Mouse (Mus musculus) forebrain, embryonic 12.5 days (tissue): ENCODE measurements around the gene Efcab5. TPM values are rescaled to one million over a fixed set of nuclear protein-coding genes. Genes with fewer than 3 reads are reported as not detected.

Source experiments
- ATAC-seq: fragments of 200-750 bp; cut with Nextera tagmentation; 2 replicates; pipeline ENCODE4 v1.8.0; 2017; ENCODE audit warnings: moderate TSS enrichment; ENCODE audit not compliant: low FRiP score
- H3K27ac ChIP-seq: fragments of 300-500 bp; sonication (generic); 2 replicates; pipeline ENCODE4 v1.5.1; 2016; ENCODE audit warnings: mild to moderate bottlenecking
- H3K27me3 ChIP-seq: fragments of 300-500 bp; sonication (generic); 2 replicates; pipeline ENCODE4 v1.6.1; 2016; ENCODE audit warnings: mild to moderate bottlenecking
- H3K36me3 ChIP-seq: fragments of 300-500 bp; sonication (generic); replicated peaks from 2 replicates; pipeline ENCODE4 v1.6.1; 2016; ENCODE audit warnings: mild to moderate bottlenecking
- H3K4me1 ChIP-seq: fragments of 300-500 bp; sonication (generic); 2 replicates; pipeline ENCODE4 v1.6.1; 2016
- H3K4me2 ChIP-seq: fragments of 300-500 bp; sonication (generic); 2 replicates; pipeline ENCODE4 v1.6.1; 2016; ENCODE audit warnings: mild to moderate bottlenecking, moderate library complexity
- H3K4me3 ChIP-seq: fragments of 300-500 bp; sonication (generic); replicated peaks from 2 replicates; pipeline ENCODE4 v1.5.1; 2016; ENCODE audit warnings: mild to moderate bottlenecking
- H3K9ac ChIP-seq: fragments of 300-500 bp; sonication (generic); 2 replicates; pipeline ENCODE4 v1.6.1; 2016; ENCODE audit warnings: mild to moderate bottlenecking
- H3K9me3 ChIP-seq: fragments of 300-500 bp; sonication (generic); 2 replicates; pipeline ENCODE4 v1.6.1; 2016
- WGBS: fragments of 180-500 bp; shearing (Covaris S2); methylation state at CpG from one replicate; pipeline ENCODE4 v1.1.7; 2016; 5-methylcytosine and 5-hydroxymethylcytosine counted together
- polyA plus RNA-seq: library from polyadenylated mRNA; unstranded; fragments of >200 nt; fragmentation: Nextera tagmentation; extraction: Ambion mirVana; gene quantifications from 2 replicates; pipeline ENCODE4 v1.2.1, GENCODE M21; 2016

Efcab5 gene
- polyA plus RNA-seq, 1 experiment from 2014 or later = 0.46 TPM

DNA sequence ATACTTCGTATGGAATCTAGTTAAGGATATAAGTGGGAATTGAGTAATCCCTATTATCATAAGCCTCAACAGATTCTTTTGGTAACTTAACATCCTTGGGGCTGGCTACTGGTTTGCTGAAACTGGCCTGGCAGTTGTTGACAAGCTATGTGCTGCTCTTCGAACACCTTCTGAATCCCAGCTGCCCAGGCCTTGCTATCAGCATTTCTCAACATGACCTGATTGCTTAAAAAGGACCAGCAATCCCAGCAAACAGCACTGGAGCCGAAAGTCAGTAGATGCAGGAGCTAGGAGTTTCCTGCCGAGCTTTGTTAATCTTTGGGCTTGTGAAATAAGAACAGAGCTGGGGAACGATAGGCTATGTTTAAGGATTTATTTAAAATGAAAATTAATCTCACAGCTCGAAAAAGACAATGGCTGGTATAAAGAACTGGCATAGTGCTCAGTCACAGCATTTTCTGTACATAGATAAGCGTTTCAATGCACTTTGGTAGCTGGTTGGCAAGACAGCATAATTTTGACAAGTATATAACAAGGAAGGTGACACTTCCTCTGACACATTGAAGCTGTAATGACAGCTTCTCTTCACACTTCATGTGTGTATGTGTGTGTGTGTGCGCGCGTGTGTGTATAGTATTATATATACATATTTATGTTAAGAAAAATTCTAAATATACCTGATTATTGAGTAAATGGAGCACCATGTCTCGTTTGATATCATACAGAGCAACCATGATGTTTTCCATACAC is 6.8 kb upstream of the Efcab5 start:
- H3K4me2 ChIP-seq = no peak overlapping the region
- peaks cover 19% of the 10 kb centered on the region for H3K4me1 ChIP-seq
- no peaks in the 10 kb centered on the region for H3K36me3 ChIP-seq
- ATAC-seq = no peak
- WGBS = 74% methylated on average over 11 of the region's 11 CpGs
- H3K9ac ChIP-seq = no peak overlapping the region
- peaks cover 3% of the 10 kb centered on the region for H3K27me3 ChIP-seq
- H3K4me3 ChIP-seq = no peak overlapping the region
- H3K9me3 ChIP-seq = no peaks in the 10 kb centered on the region
- no peak overlapping the region for H3K27ac ChIP-seq

DNA sequence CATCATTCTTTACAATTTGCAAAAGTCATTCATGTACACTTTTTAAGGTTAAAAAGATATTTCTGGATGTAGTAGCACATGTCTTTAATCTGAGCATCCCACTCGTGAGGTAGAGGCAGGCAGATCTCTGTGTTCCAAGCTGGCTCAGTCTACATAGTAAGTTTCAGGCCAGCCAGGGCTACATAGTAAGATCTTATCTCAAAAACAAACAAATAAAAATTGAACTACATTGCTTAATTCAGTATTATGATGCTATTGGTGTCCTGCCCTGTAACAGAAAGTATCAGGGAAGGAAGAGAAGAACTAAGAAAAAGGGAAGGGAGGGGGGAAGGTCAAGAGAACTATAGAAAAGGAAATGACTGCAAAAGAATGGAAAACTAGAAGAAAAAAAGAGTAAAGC is 6.0 kb upstream of the Efcab5 start:
- Histone ChIP-seq H3K9ac (no peak overlapping the region), H3K4me3 (no peak overlapping the region), H3K4me1 (peaks cover 19% of the 10 kb centered on the region), H3K4me2 (no peak overlapping the region), H3K27me3 (peaks cover 3% of the 10 kb centered on the region), H3K36me3 (no peaks in the 10 kb centered on the region), H3K27ac (no peak overlapping the region), H3K9me3 (no peaks in the 10 kb centered on the region)
- WGBS = 58% methylated on average over 1 of the region's 1 CpGs
- no peak for ATAC-seq

DNA sequence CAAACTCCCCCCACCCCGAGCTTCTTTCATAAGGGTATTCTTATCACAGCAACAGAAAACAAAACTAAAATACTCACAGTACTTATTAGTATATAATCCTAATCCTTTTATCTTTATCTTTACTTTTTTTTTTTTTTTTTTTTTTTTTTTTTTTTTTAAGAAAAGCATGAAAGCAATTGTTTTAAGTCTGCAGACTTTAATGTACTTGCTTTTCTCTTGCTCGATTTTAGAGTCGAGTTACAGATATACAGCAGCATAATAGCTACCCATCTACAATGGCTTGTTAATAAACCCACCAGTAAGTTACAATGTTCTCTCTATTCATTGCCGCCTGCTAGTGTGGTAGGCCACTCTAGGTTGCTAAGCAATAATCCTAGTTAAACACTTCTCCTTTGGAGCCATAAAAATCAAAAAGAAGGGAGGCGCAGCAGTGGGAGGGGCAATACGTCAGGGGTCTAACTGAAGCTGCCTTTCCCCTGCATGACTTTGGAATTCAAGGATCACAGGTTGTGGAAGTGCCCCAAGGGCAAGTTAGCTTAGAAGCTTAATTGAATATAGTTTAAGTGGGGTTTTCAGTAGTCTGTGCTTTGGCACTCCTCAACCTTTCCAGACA is 5.3 kb upstream of the Efcab5 start:
- 0 out of 2 replicates have a peak, but pooled peaks have one; percentile 44 for ATAC-seq
- Histone ChIP-seq H3K9ac (no peak overlapping the region), H3K27me3 (peaks cover 3% of the 10 kb centered on the region), H3K4me2 (no peak overlapping the region), H3K4me1 (peaks cover 19% of the 10 kb centered on the region), H3K9me3 (no peaks in the 10 kb centered on the region), H3K27ac (no peak overlapping the region), H3K4me3 (no peak overlapping the region), H3K36me3 (no peaks in the 10 kb centered on the region)
- 12% methylated on average over 6 of the region's 6 CpGs for WGBS

DNA sequence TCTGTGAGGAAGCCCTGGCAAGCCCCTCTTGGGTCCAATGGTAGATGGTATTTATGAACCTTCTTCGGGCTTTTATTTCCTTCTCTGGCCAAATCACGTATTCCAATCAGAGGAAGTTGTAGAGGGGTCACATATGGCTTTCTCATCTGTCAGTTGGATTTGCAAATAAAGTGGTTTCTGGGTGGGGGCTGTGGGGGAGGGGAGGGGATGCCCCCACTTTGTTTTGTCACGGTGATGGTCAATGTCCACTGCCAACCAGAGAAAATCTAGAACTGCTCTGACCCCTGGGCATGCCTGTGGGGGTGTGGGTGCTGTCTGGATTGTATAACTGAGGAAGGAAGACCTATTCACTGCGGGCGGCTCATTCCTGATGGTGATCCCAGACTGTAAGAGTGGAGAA is 4.6 kb upstream of the Efcab5 start:
- peaks cover 3% of the 10 kb centered on the region for H3K27me3 ChIP-seq
- no peak overlapping the region for H3K4me3 ChIP-seq
- no peak overlapping the region for H3K27ac ChIP-seq
- H3K4me2 ChIP-seq = no peak overlapping the region
- no peaks in the 10 kb centered on the region for H3K9me3 ChIP-seq
- no peaks in the 10 kb centered on the region for H3K36me3 ChIP-seq
- WGBS = 56% methylated on average over 5 of the region's 5 CpGs
- peaks cover 19% of the 10 kb centered on the region for H3K4me1 ChIP-seq
- H3K9ac ChIP-seq = no peak overlapping the region
- ATAC-seq = no peak

DNA sequence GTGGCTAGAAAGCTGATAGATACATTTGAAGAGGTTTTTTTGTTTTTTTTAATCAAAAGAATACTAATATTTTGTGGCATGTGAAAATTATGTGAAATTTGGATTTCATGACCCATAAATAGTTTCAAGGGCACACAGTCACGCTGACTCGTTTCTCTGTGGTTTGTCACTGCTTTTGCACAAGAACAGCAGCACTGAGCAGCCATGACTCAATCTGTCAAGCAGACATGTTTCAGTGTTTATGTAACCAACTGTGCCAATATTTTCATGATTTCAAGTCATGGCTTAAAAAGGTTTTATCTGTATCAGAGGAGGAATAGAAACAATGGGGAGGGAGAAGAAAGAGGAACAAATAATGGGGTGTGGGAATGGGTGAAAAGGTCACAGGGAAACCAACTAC is 3.8 kb downstream of the Efcab5 start:
- no peak overlapping the region for H3K9ac ChIP-seq
- WGBS = 81% methylated on average over 2 of the region's 2 CpGs
- no peak for ATAC-seq

DNA sequence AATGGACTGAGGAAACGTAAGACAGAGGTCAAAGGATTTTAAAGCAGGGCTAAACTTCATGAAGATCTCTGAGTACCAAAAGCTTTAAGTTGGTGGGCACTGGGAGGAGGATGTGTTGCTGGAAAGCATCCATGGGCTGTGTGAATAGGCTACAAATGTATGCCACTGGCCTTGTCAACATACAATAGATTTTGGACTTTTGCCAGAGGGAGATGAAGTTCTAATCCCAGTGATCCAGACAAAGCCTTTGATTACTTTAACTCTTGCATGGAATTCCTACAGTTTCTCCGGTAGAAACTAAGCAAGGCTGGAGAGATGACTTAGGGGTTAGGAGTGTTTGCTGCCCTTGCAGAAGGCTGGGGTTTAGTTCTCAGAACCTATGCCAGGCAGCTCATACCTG is 6.2 kb downstream of the Efcab5 start:
- no peak overlapping the region for H3K4me3 ChIP-seq
- no peak overlapping the region for H3K4me2 ChIP-seq
- H3K36me3 ChIP-seq = no peaks in the 10 kb centered on the region
- no peak overlapping the region for H3K9ac ChIP-seq
- no peaks in the 10 kb centered on the region for H3K9me3 ChIP-seq
- 33% methylated on average over 2 of the region's 2 CpGs for WGBS
- no peak for ATAC-seq
- H3K27ac ChIP-seq = 0 out of 2 replicates have a peak overlapping the region, but pooled peaks have one; percentile 19
- no peaks in the 10 kb centered on the region for H3K27me3 ChIP-seq
- peaks cover 11% of the 10 kb centered on the region for H3K4me1 ChIP-seq

More for the DNA sequence above, 3.8 kb downstream of the Efcab5 start:
- Histone ChIP-seq H3K4me3 (no peak overlapping the region), H3K9me3 (no peaks in the 10 kb centered on the region), H3K36me3 (no peaks in the 10 kb centered on the region), H3K27ac (no peak overlapping the region), H3K4me1 (peaks cover 11% of the 10 kb centered on the region), H3K27me3 (no peaks in the 10 kb centered on the region), H3K4me2 (no peak overlapping the region)

DNA sequence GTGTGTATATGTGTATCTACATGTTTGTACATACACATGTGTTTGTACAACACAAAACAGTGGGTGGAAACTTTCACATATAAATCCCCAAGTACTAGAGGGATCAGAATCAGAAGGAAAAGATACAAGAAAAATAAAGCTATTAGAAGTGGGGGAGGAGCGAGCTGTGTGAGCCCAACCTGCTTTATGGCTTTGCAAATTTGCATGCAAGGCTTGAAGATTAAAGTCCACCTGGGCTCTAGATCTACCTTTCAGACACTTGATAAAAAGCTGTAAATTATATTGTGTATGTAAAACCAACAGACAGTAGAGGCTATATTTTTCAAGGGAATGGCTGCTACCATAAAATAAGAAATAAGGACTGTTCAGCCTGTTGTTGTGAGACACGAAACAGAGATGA is 6.7 kb downstream of the Efcab5 start:
- H3K9me3 ChIP-seq = no peaks in the 10 kb centered on the region
- 80% methylated on average over 2 of the region's 2 CpGs for WGBS
- peaks cover 11% of the 10 kb centered on the region for H3K4me1 ChIP-seq
- no peaks in the 10 kb centered on the region for H3K27me3 ChIP-seq
- H3K4me2 ChIP-seq = no peak overlapping the region
- H3K27ac ChIP-seq = no peak overlapping the region
- no peaks in the 10 kb centered on the region for H3K36me3 ChIP-seq
- H3K9ac ChIP-seq = no peak overlapping the region
- no peak for ATAC-seq
- H3K4me3 ChIP-seq = no peak overlapping the region

DNA sequence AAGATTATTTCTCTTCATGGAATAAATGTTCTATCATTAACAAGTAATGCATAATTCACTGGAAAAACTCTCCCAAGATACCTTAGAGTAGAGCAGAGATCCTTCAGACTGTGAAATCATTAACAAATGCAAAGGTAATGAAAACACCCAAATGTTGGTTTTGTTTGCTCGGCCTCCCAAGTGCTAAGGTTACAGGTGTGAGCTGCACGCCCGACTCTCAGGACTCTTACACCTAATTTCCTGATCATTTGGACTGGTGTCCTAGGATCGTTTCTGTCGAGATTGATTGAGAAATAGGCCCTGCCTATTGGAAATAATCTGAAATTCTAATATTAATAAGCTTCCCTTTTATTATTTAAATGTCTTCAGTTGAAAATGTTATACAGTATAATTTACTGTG is 7.2 kb downstream of the Efcab5 start:
- peaks cover 11% of the 10 kb centered on the region for H3K4me1 ChIP-seq
- H3K9ac ChIP-seq = no peak overlapping the region
- H3K27ac ChIP-seq = no peak overlapping the region
- no peak overlapping the region for H3K4me2 ChIP-seq
- 83% methylated on average over 5 of the region's 5 CpGs for WGBS
- H3K36me3 ChIP-seq = no peaks in the 10 kb centered on the region
- H3K9me3 ChIP-seq = no peaks in the 10 kb centered on the region
- H3K27me3 ChIP-seq = no peaks in the 10 kb centered on the region
- no peak for ATAC-seq
- H3K4me3 ChIP-seq = no peak overlapping the region

DNA sequence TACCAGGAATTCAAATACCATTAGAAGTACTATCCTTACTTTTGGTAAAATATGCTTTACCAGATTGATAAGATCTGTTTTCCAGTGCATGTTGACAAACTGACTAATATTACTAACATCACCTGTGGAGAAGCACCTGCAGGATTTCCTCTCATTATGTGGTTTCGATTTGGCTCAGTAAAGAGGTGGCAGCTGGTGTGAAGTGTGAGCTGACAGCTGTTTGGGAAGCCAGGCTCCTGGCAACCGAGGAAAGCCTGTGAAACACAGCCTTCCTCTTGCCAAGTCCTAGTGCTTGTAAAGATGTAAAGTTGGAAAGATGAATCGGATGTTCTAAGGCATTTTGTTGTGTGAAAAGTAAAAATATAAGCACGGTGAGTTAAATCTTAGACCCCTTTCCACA is 7.9 kb downstream of the Efcab5 start:
- ATAC-seq = no peak
- WGBS = 70% methylated on average over 4 of the region's 4 CpGs

DNA sequence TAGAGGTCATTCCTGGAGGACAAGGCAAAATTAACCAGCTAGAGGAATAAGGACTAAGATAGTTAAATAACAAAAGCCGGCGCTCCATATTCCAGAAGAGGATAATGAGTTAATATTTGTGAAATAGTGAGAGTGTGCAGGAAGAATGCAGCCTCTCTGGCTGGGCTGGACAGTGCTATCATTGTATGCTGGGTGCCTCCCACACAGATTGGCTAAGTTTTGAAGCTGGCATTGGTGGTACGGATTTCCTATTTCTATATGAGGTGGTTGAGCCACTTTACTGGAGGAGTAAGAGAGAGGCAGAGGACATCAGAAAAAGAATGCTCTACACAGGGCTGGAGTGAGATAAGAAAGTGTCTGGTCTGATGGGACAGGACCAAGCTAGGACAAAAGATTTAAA is 9.0 kb downstream of the Efcab5 start:
- Histone ChIP-seq H3K9me3 (no peaks in the 10 kb centered on the region), H3K27me3 (no peaks in the 10 kb centered on the region), H3K4me1 (peaks cover 11% of the 10 kb centered on the region), H3K36me3 (no peaks in the 10 kb centered on the region), H3K4me3 (no peak overlapping the region), H3K9ac (no peak overlapping the region), H3K4me2 (no peak overlapping the region), H3K27ac (no peak overlapping the region)
- 84% methylated on average over 3 of the region's 3 CpGs for WGBS
- no peak for ATAC-seq

More for the DNA sequence above, 7.9 kb downstream of the Efcab5 start:
- no peaks in the 10 kb centered on the region for H3K9me3 ChIP-seq
- no peak overlapping the region for H3K4me2 ChIP-seq
- peaks cover 11% of the 10 kb centered on the region for H3K4me1 ChIP-seq
- H3K4me3 ChIP-seq = no peak overlapping the region
- no peaks in the 10 kb centered on the region for H3K36me3 ChIP-seq
- no peaks in the 10 kb centered on the region for H3K27me3 ChIP-seq
- no peak overlapping the region for H3K9ac ChIP-seq
- H3K27ac ChIP-seq = no peak overlapping the region

DNA sequence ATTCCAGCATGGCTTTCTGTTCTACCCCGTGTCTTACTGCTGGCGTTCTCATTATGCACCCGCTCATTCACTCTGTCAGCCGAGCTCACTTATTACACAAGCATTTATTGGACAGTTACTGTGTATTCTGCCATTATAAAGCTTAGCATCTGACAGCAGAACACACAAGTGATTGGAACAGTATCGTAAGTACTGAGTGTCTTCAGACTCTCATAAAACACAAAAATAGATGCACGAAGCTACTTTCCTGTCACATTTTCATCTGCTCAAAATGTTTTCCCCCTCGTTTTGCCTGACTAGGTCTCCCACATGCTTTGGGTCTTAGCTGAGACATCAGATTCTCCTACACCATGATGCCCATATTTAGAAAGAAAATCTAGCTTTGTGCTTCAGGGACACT is 14.2 kb downstream of the Efcab5 start:
- WGBS = 66% methylated on average over 7 of the region's 7 CpGs
- H3K4me3 ChIP-seq = no peak overlapping the region
- H3K4me2 ChIP-seq = no peak overlapping the region
- H3K36me3 ChIP-seq = no peaks in the 10 kb centered on the region
- H3K27me3 ChIP-seq = no peaks in the 10 kb centered on the region
- no peaks in the 10 kb centered on the region for H3K9me3 ChIP-seq
- peaks cover 3% of the 10 kb centered on the region; the same call in 1 of the 2 replicates for H3K4me1 ChIP-seq
- H3K9ac ChIP-seq = no peak overlapping the region
- ATAC-seq = no peak
- H3K27ac ChIP-seq = no peak overlapping the region

DNA sequence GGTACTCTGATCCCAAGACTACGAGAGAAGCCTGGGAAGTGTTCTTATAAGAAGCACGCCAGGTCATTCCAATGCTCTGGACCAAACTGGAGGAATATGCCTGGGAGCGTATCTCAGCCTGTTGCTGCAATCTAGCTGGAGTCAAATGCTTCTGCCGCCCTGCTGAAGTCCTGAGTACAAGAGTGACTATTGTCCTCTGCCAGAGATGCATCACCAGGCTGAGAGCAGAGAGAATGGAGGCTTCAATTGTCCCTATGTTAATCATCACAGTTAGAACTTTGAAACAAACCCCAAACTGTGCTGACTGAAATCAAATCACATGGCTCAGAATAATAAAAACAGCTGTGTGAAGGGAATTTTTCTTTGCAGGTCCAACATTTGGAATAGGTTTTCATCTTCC is 15.0 kb downstream of the Efcab5 start:
- Histone ChIP-seq H3K27me3 (no peaks in the 10 kb centered on the region), H3K9ac (no peak overlapping the region), H3K36me3 (no peaks in the 10 kb centered on the region), H3K4me2 (no peak overlapping the region), H3K9me3 (no peaks in the 10 kb centered on the region), H3K4me3 (no peak overlapping the region), H3K27ac (no peak overlapping the region), H3K4me1 (peaks cover 3% of the 10 kb centered on the region; the same call in 1 of the 2 replicates)
- no peak for ATAC-seq
- WGBS = 58% methylated on average over 4 of the region's 4 CpGs

DNA sequence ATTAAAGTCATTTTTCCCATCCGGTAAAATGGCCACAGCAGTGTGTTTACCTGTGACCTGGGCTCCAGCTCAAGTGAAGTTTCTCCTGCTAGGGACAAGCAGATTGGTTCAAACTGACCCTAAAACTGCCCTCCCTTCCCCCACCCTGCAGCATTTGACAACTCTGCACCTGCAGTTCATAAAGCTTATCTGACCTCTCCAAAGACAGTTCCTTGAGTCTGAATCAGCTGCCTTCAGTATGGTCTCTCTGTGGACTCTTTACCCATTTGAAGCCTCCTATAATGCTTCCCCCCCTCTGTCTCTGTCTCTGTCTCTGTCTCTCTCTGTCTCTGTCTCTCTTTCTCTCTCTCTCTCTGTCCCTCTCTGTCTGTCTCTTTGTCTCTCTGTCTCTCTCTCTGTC is 28.0 kb downstream of the Efcab5 start:
- H3K4me3 ChIP-seq = no peak overlapping the region
- no peak for ATAC-seq
- no peaks in the 10 kb centered on the region for H3K9me3 ChIP-seq
- no peaks in the 10 kb centered on the region for H3K36me3 ChIP-seq
- no peak overlapping the region for H3K4me2 ChIP-seq
- no peak overlapping the region for H3K9ac ChIP-seq
- H3K27ac ChIP-seq = no peak overlapping the region
- H3K4me1 ChIP-seq = no peaks in the 10 kb centered on the region
- no peaks in the 10 kb centered on the region for H3K27me3 ChIP-seq
- WGBS = 92% methylated on average over 1 of the region's 1 CpGs
